Mouse (Mus musculus) CD8-positive naive resting alpha-beta T cell, adult 2 months (primary cell): ENCODE results near the gene Cip2a.
A peak's percentile ranks its signal among the peaks of the same experiment; 100 is the strongest.

Source experiments
- DNase-seq, 2 experiments: peaks; one replicate each; pipeline ENCODE4 v3.0.0; 2022; ENCODE audit warnings: low read depth in 2 of 2, low spot score in 2 of 2

Cip2a gene

GRCm38 (mm10) chr16:48993559-48994342, at the start of gene Cip2a, which contains the start of gene Dzip3:
Gene Cip2a (plus strand): TSS chr16:48994185.
Gene Dzip3 (minus strand): TSS chr16:48994165.
- DNase-seq: peak; percentile 80 to 82

- no peak for DNase-seq
Observed at GRCm38 (mm10) chr16:48972996-48973395, 21.0 kb upstream of the Cip2a start.

GRCm38 (mm10) chr16:48973548-48973947, 20.4 kb upstream of the Cip2a start:
- DNase-seq: no peak

- no peak for DNase-seq
Observed at GRCm38 (mm10) chr16:48979965-48980364, 14.0 kb upstream of the Cip2a start.

GRCm38 (mm10) chr16:48985034-48985627, 8.9 kb upstream of the Cip2a start:
- no peak for DNase-seq

- DNase-seq: no peak
Observed at GRCm38 (mm10) chr16:48989700-48990099, 4.3 kb upstream of the Cip2a start.

- DNase-seq: no peak
Observed at GRCm38 (mm10) chr16:48992437-48993230, 1.4 kb upstream of the Cip2a start.

- DNase-seq: no peak
Observed at GRCm38 (mm10) chr16:48993231-48993558, 790 bp upstream of the Cip2a start.

GRCm38 (mm10) chr16:48994343-48994693, 333 bp downstream of the Cip2a start:
- no peak for DNase-seq

- DNase-seq: no peak
Observed at GRCm38 (mm10) chr16:49004151-49004550, 10.2 kb downstream of the Cip2a start.

- no peak for DNase-seq
Observed at GRCm38 (mm10) chr16:49016620-49017332, 22.8 kb downstream of the Cip2a start.

GRCm38 (mm10) chr16:49035852-49036251, 41.9 kb downstream of the Cip2a start:
- no peak for DNase-seq

- DNase-seq: no peak
Observed at GRCm38 (mm10) chr16:49037771-49038170, 43.8 kb downstream of the Cip2a start.

GRCm38 (mm10) chr16:49040554-49041221, 46.7 kb downstream of the Cip2a start:
- no peak for DNase-seq

GRCm38 (mm10) chr16:49049214-49049613, 55.2 kb downstream of the Cip2a start:
- no peak for DNase-seq

- DNase-seq: no peak
Observed at GRCm38 (mm10) chr16:49057186-49057585, 63.2 kb downstream of the Cip2a start, which contains the start of gene Myh15. Gene Myh15 (plus strand): TSS chr16:49057486.
